Mouse (Mus musculus) 3T3-L1 (cell line): ENCODE measurements at regions not wholly inside any gene's neighbourhood (a gene's known extent, or its start where the extent isn't known, plus 50 kb on each side); places are given as distances from the start of the nearest gene placed in this dataset.

Source experiments
- DNase-seq: peaks from one replicate; pipeline ENCODE4 v3.0.0-alpha.2; 2015; ENCODE audit warnings: low read depth, low spot score

DNA sequence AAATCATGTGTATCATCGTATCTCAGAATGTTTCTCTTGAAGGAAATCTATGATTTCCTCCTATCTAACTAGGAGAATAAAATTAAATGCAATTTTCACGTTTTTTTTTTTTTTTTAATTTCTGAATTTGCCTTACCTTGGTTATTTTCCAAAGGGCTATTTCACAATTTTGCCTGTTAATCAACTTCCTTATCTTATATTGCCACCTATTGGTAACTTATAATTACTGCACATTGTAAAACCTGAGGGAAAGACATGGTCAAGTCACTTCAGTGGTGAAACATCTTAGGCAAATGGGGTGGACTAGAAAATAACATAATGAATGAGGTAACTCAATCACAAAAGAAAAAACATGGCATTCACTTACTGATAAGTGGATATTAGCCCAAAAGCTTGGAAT lies 232.0 kb downstream of the Nap1l3 start:
- DNase-seq, result peak; percentile 2
